Mouse (Mus musculus) midbrain, embryonic 16.5 days (tissue): ENCODE results near the gene Cip2a. TPM values are rescaled to one million over a fixed set of nuclear protein-coding genes. Genes with fewer than 3 reads are reported as not detected.
A peak's percentile ranks its signal among the peaks of the same experiment; 100 is the strongest.

Source experiments
- ATAC-seq: fragments of 200-750 bp; cut with Nextera tagmentation; 2 replicates; pipeline ENCODE4 v1.8.0; 2017; ENCODE audit warnings: moderate TSS enrichment
- H3K27ac ChIP-seq: fragments of 300-500 bp; sonication (generic); 2 replicates; pipeline ENCODE4 v1.5.1; 2014; ENCODE audit warnings: mild to moderate bottlenecking, low read length, mixed read lengths
- H3K27me3 ChIP-seq: fragments of 300-500 bp; sonication (generic); 2 replicates; pipeline ENCODE4 v1.6.1; 2014; ENCODE audit warnings: low read depth, low read length, mixed read lengths; ENCODE audit not compliant: control insufficient read depth, insufficient read depth
- H3K36me3 ChIP-seq: fragments of 300-500 bp; sonication (generic); 2 replicates; pipeline ENCODE4 v1.6.1; 2014; ENCODE audit warnings: mild to moderate bottlenecking, low read length, moderate library complexity, mixed read lengths; ENCODE audit not compliant: control insufficient read depth, insufficient read depth
- H3K4me1 ChIP-seq: fragments of 300-500 bp; sonication (generic); 2 replicates; pipeline ENCODE4 v1.6.1; 2014; ENCODE audit warnings: mild to moderate bottlenecking, low read length, mixed read lengths; ENCODE audit not compliant: control insufficient read depth, insufficient read depth
- H3K4me2 ChIP-seq: fragments of 300-500 bp; sonication (generic); 2 replicates; pipeline ENCODE4 v1.6.1; 2014; ENCODE audit warnings: mild to moderate bottlenecking, low read length, mixed read lengths
- H3K4me3 ChIP-seq: fragments of 300-500 bp; sonication (generic); 2 replicates; pipeline ENCODE4 v1.5.1; 2014; ENCODE audit warnings: low read depth, mild to moderate bottlenecking, low read length, moderate library complexity, mixed read lengths
- H3K9ac ChIP-seq: fragments of 300-500 bp; sonication (generic); 2 replicates; pipeline ENCODE4 v1.6.1; 2014; ENCODE audit warnings: low read depth, low read length, mixed read lengths
- H3K9me3 ChIP-seq: fragments of 300-500 bp; sonication (generic); replicated peaks from 2 replicates; pipeline ENCODE4 v1.6.1; 2014; ENCODE audit warnings: mild to moderate bottlenecking, low read length, mixed read lengths; ENCODE audit not compliant: control insufficient read depth, poor library complexity, severe bottlenecking
- WGBS: fragments of 180-500 bp; shearing (Covaris S2); extraction: QIAGEN DNeasy Blood & Tissue Kit; methylation state at CpG from one replicate; pipeline ENCODE4 v1.1.7; 2014; 5-methylcytosine and 5-hydroxymethylcytosine counted together
- polyA plus RNA-seq: library from polyadenylated mRNA; unstranded; fragments of >200 nt; fragmentation: Nextera tagmentation; extraction: Ambion mirVana; gene quantifications from 2 replicates; pipeline ENCODE4 v1.2.1, GENCODE M21; 2015

The Cip2a gene
- polyA plus RNA-seq, 1 experiment from 2014 or later, result 5.3 TPM

- H3K9ac ChIP-seq, result peak overlapping the region; percentile 61
- no peak overlapping the region for H3K27ac ChIP-seq
- 0% methylated on average over 18 of the region's 18 CpGs for WGBS
Observed at GRCm38 (mm10) chr16:48994343-48994693, 333 bp downstream of the Cip2a start.

GRCm38 (mm10) chr16:49004151-49004550, 10.2 kb downstream of the Cip2a start:
- no peak for ATAC-seq
- no peak overlapping the region for H3K9ac ChIP-seq
- no peak overlapping the region for H3K4me2 ChIP-seq
- H3K4me1 ChIP-seq, result no peaks in the 10 kb centered on the region
- 94% methylated on average over 5 of the region's 5 CpGs for WGBS
- H3K27ac ChIP-seq, result no peak overlapping the region
- 0 out of 2 replicates have a peak, but pooled peaks cover 2% of the 10 kb centered on the region for H3K36me3 ChIP-seq
- no peaks in the 10 kb centered on the region for H3K27me3 ChIP-seq
- H3K4me3 ChIP-seq, result no peak overlapping the region
- H3K9me3 ChIP-seq, result no peaks in the 10 kb centered on the region

More at GRCm38 (mm10) chr16:48994343-48994693, 333 bp downstream of the Cip2a start:
- Histone ChIP-seq H3K4me1 (peaks cover 14% of the 10 kb centered on the region), H3K9me3 (no peaks in the 10 kb centered on the region), H3K4me2 (peak overlapping the region; percentile 78), H3K36me3 (no peaks in the 10 kb centered on the region), H3K27me3 (no peaks in the 10 kb centered on the region), H3K4me3 (peak overlapping the region; percentile 96)
- ATAC-seq, result no peak

GRCm38 (mm10) chr16:49016620-49017332, 22.8 kb downstream of the Cip2a start:
- no peak for ATAC-seq

GRCm38 (mm10) chr16:49035852-49036251, 41.9 kb downstream of the Cip2a start:
- Histone ChIP-seq H3K4me3 (no peak overlapping the region), H3K4me2 (no peak overlapping the region), H3K27me3 (no peaks in the 10 kb centered on the region), H3K9ac (no peak overlapping the region), H3K4me1 (no peaks in the 10 kb centered on the region), H3K27ac (no peak overlapping the region), H3K9me3 (no peaks in the 10 kb centered on the region), H3K36me3 (no peaks in the 10 kb centered on the region)
- 69% methylated on average over 4 of the region's 4 CpGs for WGBS
- no peak for ATAC-seq

More at GRCm38 (mm10) chr16:49016620-49017332, 22.8 kb downstream of the Cip2a start:
- H3K4me2 ChIP-seq, result no peak overlapping the region
- no peak overlapping the region for H3K4me3 ChIP-seq
- WGBS, result 69% methylated on average over 5 of the region's 5 CpGs
- no peaks in the 10 kb centered on the region for H3K27me3 ChIP-seq
- H3K9me3 ChIP-seq, result no peaks in the 10 kb centered on the region
- no peaks in the 10 kb centered on the region for H3K36me3 ChIP-seq
- H3K27ac ChIP-seq, result no peak overlapping the region
- 0 out of 2 replicates have a peak, but pooled peaks cover 3% of the 10 kb centered on the region for H3K4me1 ChIP-seq
- H3K9ac ChIP-seq, result no peak overlapping the region

- no peak overlapping the region for H3K4me3 ChIP-seq
- 86% methylated on average over 4 of the region's 4 CpGs for WGBS
- H3K27ac ChIP-seq, result no peak overlapping the region
- H3K9me3 ChIP-seq, result no peaks in the 10 kb centered on the region
- H3K27me3 ChIP-seq, result no peaks in the 10 kb centered on the region
- H3K4me1 ChIP-seq, result no peaks in the 10 kb centered on the region
- H3K4me2 ChIP-seq, result no peak overlapping the region
- no peaks in the 10 kb centered on the region for H3K36me3 ChIP-seq
- no peak for ATAC-seq
- H3K9ac ChIP-seq, result no peak overlapping the region
Observed at GRCm38 (mm10) chr16:49037771-49038170, 43.8 kb downstream of the Cip2a start.

- Histone ChIP-seq H3K9ac (no peak overlapping the region), H3K9me3 (no peaks in the 10 kb centered on the region), H3K36me3 (no peaks in the 10 kb centered on the region), H3K4me3 (no peak overlapping the region), H3K4me2 (no peak overlapping the region), H3K4me1 (no peaks in the 10 kb centered on the region), H3K27me3 (no peaks in the 10 kb centered on the region), H3K27ac (no peak overlapping the region)
- WGBS, result 84% methylated on average over 3 of the region's 3 CpGs
- no peak for ATAC-seq
Observed at GRCm38 (mm10) chr16:49040554-49041221, 46.7 kb downstream of the Cip2a start.

- H3K27ac ChIP-seq, result no peak overlapping the region
- ATAC-seq, result no peak
Observed at GRCm38 (mm10) chr16:49049214-49049613, 55.2 kb downstream of the Cip2a start.

GRCm38 (mm10) chr16:49057186-49057585, 63.2 kb downstream of the Cip2a start, which contains the start of gene Myh15:
Gene Myh15 (plus strand): TSS chr16:49057486.
- H3K4me1 ChIP-seq, result no peaks in the 10 kb centered on the region
- H3K27me3 ChIP-seq, result no peaks in the 10 kb centered on the region
- no peaks in the 10 kb centered on the region for H3K36me3 ChIP-seq
- H3K4me3 ChIP-seq, result no peak within 1 kb of the TSS
- no peaks in the 10 kb centered on the region for H3K9me3 ChIP-seq
- H3K4me2 ChIP-seq, result no peak within 1 kb of the TSS
- H3K27ac ChIP-seq, result no peak within 1 kb of the TSS
- no peak within 1 kb of the TSS for H3K9ac ChIP-seq
- WGBS, result 93% methylated on average over 1 of the region's 1 CpGs
- no peak for ATAC-seq

More at GRCm38 (mm10) chr16:49049214-49049613, 55.2 kb downstream of the Cip2a start:
- Histone ChIP-seq H3K9me3 (no peaks in the 10 kb centered on the region), H3K4me2 (no peak overlapping the region), H3K27me3 (no peaks in the 10 kb centered on the region), H3K9ac (no peak overlapping the region), H3K36me3 (no peaks in the 10 kb centered on the region), H3K4me3 (no peak overlapping the region), H3K4me1 (no peaks in the 10 kb centered on the region)
